Mouse (Mus musculus) right cerebral cortex, postnatal 4 days (tissue): ENCODE data around the gene Usp38.
"Not testable (repeated sequence)": the region's sequence is repeated elsewhere in the genome, so short reads cannot be mapped to it uniquely, and the experiment has no call there.

Experiments used
- DNase-seq: peaks from one replicate; pipeline ENCODE4 v3.0.0-alpha.2; 2022

The Usp38 gene

GRCm38 (mm10) chr8:81014789-81015699 lies at the start of gene Usp38:
Gene Usp38, minus strand, starts transcription at chr8:81014928.
- DNase-seq = peak; percentile 100

GRCm38 (mm10) chr8:81062566-81062965 lies 47.8 kb upstream of the Usp38 start:
- no peak for DNase-seq

- DNase-seq = no peak
Observed at GRCm38 (mm10) chr8:81061950-81062349, 47.2 kb upstream of the Usp38 start.

- DNase-seq = no peak
Observed at GRCm38 (mm10) chr8:81044201-81044600, 29.5 kb upstream of the Usp38 start.

GRCm38 (mm10) chr8:81027991-81028390 lies 13.3 kb upstream of the Usp38 start:
- DNase-seq = no peak

- not testable (repeated sequence) for DNase-seq
Observed at GRCm38 (mm10) chr8:81017548-81017947, 2.8 kb upstream of the Usp38 start.

GRCm38 (mm10) chr8:81013811-81014530 lies 757 bp downstream of the Usp38 start:
- DNase-seq = no peak

GRCm38 (mm10) chr8:81012699-81013098 lies 2.0 kb downstream of the Usp38 start:
- no peak for DNase-seq

GRCm38 (mm10) chr8:81012031-81012560 lies 2.6 kb downstream of the Usp38 start:
- DNase-seq = no peak

- DNase-seq = no peak
Observed at GRCm38 (mm10) chr8:81010386-81010785, 4.3 kb downstream of the Usp38 start.

GRCm38 (mm10) chr8:81005114-81005513 lies 9.6 kb downstream of the Usp38 start:
- no peak for DNase-seq

GRCm38 (mm10) chr8:80996632-80997031 lies 18.1 kb downstream of the Usp38 start:
- DNase-seq = no peak

GRCm38 (mm10) chr8:80991937-80992336 lies 22.8 kb downstream of the Usp38 start:
- DNase-seq = no peak

- DNase-seq = no peak
Observed at GRCm38 (mm10) chr8:80982829-80983228, 31.9 kb downstream of the Usp38 start.

GRCm38 (mm10) chr8:80981696-80982095 lies 33.0 kb downstream of the Usp38 start:
- no peak for DNase-seq

GRCm38 (mm10) chr8:80980063-80980462 lies 34.7 kb downstream of the Usp38 start:
- no peak for DNase-seq

GRCm38 (mm10) chr8:80977231-80977630 lies 37.5 kb downstream of the Usp38 start:
- DNase-seq = no peak

GRCm38 (mm10) chr8:80971150-80971549 lies 43.6 kb downstream of the Usp38 start:
- no peak for DNase-seq

- DNase-seq = no peak
Observed at GRCm38 (mm10) chr8:80970000-80970685, 44.6 kb downstream of the Usp38 start.

GRCm38 (mm10) chr8:80969423-80969822 lies 45.3 kb downstream of the Usp38 start:
- no peak for DNase-seq

- no peak for DNase-seq
Observed at GRCm38 (mm10) chr8:80963095-80963494, 51.6 kb downstream of the Usp38 start.

- no peak for DNase-seq
Observed at GRCm38 (mm10) chr8:80962592-80962983, 52.1 kb downstream of the Usp38 start.

- DNase-seq = no peak
Observed at GRCm38 (mm10) chr8:80961937-80962591, 52.7 kb downstream of the Usp38 start.
